Mouse (Mus musculus) urinary bladder, adult 2 months (tissue): ENCODE results near the gene Hist1h2ae. TPM values are rescaled to one million over a fixed set of nuclear protein-coding genes. Genes with fewer than 3 reads are reported as not detected.
"Not testable (repeated sequence)": the region's sequence is repeated elsewhere in the genome, so short reads cannot be mapped to it uniquely, and the experiment has no call there.

Source experiments
- DNase-seq: peaks from one replicate; pipeline ENCODE4 v3.0.0; 2022; ENCODE audit warnings: low spot score
- polyA plus RNA-seq: library from polyadenylated mRNA; depleted of rRNA; stranded (reverse); fragments of >200 nt; gene quantifications from 2 replicates; pipeline ENCODE4 v1.2.3, GENCODE M21; 2012

Hist1h2ae gene
- polyA plus RNA-seq, 1 experiment, result 0.15 TPM

DNA sequence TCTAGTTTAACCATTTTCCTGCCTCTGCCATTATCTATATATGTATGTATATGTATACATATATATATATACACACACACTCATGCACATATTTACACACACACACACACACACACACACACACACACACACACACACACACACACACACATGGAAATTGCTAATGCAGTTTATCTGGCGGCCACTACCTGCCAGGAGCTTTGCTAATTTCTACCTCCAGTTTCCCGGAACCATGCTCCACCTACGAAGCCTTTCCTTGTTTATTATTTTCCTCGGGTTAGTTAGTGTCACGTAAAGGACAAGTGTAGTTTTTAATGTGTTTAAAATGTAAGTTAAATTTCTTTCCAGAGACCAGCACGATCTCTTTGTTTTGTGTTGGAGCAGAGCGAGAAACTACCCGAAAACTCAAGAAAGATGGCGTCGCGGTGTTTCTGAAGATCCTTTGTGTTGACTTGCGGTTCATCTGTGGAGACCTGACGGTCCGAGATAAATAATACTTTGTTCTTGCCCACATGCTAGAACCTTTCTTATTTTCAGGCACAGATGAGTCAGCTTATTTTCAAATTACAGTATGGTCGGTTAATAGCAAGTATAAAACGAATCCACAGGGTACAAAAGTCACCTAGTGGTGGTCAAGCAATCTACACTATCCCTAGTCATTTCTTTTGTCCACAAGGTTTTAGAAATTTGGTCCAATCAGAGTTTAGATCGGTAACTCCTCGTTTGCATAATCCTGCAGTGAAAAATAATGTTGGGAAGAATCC lies 8.1 kb downstream of the Hist1h2ae start:
- no peak for DNase-seq

DNA sequence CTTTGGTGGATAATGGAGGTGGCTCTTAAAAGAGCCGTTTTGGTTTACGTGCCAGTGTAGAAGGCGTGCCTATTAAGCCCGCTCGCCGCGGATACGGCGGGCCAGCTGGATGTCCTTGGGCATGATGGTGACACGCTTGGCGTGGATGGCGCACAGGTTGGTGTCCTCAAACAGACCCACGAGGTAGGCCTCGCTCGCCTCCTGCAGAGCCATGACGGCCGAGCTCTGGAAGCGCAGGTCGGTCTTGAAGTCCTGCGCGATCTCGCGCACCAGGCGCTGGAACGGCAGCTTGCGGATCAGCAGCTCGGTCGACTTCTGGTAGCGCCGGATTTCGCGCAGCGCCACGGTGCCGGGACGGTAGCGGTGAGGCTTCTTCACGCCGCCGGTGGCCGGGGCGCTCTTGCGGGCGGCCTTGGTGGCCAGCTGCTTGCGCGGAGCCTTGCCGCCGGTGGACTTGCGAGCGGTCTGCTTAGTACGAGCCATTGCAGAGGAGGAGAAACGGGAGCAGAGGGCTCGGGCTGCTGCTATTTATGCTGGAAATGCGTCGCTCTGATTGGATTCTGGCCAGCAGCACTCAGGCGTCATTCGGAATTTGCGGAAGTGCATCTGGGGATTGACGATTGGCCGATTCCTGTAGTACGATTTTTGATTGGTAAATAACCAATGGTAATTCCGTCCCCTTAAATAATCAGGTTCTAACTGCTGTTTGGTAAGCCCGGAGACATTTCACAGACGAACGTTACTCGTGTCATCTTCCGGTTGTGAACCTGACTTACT lies 8.9 kb downstream of the Hist1h2ae start, which contains the start of gene Hist1h3e:
Gene Hist1h3e (minus strand): TSS at position 487 of the 777 bp plus-strand sequence.
- DNase-seq, result peak; percentile 90

DNA sequence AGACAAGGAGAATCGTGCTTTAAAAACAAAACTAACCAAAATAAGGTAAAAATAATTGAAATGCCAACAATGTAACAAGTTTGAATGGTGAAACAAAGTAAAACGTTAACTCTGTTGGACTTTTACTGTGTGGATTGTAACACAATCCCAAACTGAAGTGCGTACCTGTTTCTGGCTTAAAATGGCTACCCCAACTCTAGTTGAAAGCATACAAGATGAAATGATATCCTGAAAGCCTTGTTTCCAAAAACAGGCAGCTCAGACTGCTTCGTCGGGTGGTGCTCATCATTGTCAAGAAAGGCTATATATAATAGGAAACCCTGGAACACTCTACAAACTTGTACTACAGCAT lies 9.5 kb downstream of the Hist1h2ae start:
- not testable (repeated sequence) for DNase-seq

DNA sequence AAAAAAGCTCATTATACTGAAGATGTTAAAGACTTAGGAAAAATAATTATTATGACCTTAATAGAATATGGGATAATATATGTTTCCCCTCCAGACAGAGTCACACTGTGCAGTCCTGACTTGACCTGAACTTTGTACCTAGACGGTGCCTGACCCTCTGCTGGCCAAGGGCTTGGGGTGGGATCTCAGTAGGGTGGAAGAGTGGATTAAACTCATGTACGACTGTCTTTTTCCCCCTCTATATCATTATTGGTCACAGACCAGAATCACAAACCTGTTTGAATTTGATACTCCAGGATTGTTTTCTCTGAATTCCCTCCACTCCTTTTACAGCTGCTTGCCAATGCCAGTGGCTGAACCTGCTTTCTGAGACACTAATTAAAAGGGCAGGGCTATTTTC lies 10.3 kb downstream of the Hist1h2ae start:
- not testable (repeated sequence) for DNase-seq

DNA sequence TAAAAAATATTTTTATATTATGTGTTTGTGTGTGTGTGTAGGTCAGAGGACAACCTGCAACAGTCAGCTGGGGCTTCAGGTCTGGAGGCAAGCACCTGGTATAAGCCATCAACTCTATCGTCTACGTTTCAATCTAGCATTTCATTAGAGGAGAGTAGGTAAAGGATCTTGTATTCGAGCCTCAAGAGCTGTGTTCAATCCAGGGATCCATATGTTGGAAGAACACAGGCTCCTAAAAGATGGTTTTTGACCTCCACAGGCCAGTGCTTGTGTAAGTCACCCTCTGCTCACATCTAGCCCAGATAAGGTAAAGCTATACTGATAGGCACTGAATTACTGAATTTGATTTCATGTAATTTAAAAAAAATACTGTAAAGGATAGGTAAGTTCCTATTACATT lies 14.1 kb downstream of the Hist1h2ae start:
- DNase-seq, result no peak

DNA sequence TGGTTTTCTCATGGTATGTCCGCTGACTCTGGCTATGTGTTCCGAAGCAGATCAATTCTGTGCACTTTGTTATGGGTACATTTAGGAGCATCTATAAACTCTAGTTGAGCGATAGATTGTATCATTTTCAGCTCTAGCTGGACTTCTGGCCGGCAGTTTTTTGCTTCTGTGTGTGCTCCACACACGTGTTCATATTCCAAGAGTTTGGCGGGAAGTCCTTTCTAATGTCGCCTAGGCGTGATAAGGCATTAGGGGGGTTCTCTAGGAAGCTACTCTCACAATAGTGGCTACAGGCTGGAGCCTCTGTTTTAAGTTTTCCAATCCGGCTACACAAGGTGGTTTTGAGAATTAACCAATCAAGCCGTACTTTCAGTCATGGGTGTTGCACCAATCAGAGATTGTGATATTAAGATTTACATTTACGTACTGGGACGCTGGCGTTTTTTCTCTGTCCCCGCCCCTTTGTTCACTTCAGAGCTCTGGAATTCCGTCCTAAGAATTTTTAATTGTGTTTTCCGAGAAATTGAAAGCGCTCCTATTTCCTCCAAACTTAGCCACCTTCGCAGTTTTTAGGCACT lies 15.1 kb downstream of the Hist1h2ae start:
- peak; percentile 30 for DNase-seq

DNA sequence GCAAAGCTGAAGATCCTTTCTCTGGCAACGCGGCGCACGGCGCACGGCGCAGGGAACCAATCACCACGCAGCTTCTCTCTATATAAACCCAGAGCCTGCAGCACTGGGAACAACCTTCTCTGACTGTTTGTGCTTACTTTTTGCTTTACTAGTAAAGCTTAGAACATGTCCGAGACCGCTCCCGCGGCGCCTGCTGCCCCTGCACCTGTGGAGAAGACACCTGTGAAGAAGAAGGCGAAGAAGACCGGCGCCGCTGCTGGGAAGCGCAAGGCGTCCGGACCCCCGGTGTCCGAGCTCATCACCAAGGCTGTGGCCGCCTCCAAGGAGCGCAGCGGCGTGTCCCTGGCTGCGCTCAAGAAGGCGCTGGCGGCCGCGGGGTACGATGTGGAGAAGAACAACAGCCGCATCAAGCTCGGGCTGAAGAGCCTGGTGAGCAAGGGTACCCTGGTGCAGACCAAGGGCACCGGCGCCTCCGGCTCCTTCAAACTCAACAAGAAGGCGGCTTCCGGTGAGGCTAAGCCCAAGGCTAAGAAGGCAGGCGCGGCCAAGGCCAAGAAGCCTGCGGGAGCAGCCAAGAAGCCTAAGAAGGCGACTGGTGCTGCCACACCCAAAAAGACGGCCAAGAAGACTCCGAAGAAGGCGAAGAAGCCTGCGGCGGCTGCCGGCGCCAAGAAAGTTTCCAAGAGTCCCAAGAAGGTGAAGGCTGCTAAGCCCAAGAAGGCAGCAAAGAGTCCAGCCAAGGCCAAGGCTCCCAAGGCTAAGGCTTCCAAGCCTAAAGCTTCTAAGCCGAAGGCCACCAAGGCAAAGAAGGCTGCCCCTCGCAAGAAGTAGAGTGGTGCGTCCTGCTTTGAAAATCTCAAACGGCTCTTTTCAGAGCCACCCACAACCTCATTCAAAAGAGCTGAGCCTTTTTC lies 15.8 kb downstream of the Hist1h2ae start:
- peak; percentile 59 for DNase-seq

DNA sequence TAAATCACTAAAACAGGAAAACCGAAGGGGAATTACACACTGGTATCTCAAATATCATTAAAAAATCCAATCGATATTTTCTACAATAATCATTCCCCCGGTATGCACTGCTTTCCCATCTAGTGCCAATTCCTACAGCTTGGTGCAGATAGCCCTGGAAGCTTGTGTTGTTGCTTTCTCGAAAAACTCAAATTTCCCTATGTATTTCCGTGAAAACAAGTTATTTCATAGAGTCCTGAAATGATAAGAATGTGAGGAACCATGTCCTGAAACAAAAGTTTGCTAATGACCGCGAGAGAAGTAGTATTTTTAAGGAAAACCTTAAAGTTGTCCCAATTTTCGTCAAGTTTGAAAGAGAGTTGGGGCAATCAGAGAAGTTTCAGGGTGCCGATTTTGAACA lies 16.6 kb downstream of the Hist1h2ae start:
- no peak for DNase-seq

DNA sequence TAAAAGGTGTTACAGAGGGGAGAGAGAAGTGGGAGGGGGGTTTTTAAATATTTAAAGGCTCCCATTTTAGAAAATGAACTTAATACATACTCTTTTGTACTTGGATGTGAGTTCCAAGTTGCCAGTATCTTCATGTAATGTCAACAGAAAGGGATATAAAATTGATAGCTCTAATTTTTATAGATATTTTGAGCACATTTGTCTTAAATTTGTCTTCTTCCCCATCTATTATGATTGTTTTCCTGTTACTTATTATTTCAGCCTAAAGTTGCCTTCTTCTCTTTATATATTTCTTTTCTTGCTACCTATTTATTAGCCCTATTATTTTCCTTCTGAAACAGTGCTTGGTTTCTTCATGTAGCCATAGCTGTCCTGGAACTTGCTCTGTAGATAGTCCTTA lies 18.1 kb downstream of the Hist1h2ae start, which contains the start of gene Hist1h1d:
Gene Hist1h1d (plus strand): TSS at position 301 of the 400 bp plus-strand sequence.
- no peak for DNase-seq

DNA sequence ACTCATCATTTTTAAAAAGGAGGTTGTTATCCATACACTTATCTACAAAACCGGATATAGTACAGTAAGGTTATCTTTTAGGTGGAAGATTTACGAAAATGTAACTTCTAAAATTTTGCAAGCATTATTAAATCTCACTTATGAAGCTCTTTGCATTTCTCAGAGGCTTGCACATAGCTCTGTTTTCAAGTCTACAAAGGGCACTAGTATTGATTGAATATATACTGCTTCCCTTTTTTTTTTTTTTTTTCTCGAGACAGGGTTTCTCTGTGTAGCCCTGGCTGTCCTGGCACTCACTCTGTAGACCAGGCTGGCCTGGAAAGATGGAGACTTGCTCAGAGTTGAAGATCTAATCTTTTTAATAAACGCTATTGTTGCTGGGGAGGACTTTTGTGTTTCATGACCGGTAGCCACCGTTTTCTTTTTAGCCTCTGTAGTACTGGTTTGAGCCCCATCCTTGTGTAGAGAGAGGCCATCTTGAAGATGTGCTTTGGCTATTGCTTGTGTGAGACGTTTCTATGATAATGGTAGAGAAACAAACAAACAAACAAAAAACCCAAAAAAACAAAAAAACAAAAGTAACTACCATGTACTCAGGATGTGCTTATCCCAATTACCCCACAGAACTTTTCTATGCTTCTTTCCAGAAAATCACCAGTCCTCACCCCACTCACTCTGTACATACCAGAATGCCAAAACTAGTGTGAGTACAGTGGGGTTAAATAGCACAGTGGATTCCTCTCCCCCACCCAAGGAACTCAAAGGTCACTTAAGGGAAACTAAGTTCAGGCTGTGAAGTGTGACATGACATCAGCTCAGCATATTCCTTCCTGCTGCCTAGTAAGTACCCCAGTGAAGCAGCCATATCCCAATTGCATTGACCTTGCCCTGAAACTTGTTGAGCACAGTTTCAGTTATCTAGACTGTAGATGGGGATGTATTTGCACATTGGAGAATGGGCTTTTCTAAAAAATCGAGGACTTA lies 18.8 kb downstream of the Hist1h2ae start:
- DNase-seq, result no peak

DNA sequence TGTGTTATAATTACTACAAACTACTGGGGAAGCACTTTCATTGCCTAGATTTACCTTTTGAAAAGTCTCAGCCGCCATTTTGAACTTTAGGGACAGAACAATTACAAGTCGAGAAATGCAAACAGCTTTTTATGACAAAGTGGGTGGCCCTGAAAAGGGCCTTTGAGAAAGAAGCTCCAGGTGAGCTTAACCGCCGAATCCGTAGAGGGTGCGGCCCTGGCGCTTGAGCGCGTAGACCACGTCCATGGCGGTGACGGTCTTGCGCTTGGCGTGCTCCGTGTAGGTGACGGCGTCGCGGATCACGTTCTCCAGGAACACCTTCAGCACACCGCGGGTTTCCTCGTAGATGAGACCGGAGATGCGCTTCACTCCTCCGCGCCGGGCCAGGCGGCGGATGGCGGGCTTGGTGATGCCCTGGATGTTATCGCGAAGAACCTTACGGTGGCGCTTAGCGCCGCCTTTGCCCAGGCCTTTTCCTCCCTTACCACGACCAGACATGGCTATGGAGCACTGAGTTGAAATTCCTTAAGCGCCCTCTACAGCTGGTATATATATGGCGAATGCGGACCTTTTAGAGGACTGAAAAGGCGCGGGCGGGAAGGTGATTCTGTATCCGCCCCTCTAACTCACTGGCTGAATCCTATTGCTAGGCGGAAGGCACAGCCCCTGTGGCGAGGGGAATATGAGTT lies 19.7 kb downstream of the Hist1h2ae start, which contains the start of gene Hist1h4f:
Gene Hist1h4f (minus strand): TSS at position 503 of the 689 bp plus-strand sequence.
- peak; percentile 67 for DNase-seq

DNA sequence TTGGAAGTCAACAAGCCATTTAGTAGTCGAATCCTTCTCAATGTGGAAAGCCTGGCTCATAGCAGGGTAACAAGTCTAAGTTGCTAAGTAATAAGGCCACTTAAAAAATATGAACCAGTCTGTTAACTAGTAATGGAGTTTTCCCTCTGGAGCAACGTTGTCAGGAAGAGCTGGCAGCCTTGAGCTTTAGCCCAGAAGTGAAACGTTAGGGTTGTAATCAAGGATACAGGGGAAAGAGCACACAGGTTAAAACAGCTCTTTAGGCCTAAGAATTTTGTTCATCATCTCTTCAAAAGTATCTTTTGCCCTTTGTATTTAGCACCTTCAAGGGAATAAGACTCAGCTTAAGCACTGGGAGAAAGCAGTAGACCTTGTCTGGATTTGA lies 20.3 kb downstream of the Hist1h2ae start:
- DNase-seq, result no peak

DNA sequence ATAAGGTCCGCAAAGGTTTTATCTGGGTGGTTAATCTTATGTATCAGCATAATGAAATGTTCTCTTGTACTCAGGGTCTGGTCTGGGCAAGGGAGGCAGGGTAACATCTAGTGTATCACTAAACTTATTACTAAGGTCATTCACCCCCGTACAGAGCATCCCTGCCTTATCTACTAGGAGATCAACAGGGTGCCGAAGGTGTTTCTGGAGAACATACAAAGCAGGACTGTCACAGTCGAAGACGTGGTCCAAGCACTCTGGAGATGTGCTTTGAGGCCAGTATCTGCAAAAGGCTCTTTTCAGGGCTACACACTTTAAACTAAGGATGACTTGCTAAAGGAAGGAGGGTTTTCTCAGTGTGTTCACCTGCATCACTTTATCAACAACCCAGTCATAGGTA lies 24.3 kb downstream of the Hist1h2ae start:
- no peak for DNase-seq

DNA sequence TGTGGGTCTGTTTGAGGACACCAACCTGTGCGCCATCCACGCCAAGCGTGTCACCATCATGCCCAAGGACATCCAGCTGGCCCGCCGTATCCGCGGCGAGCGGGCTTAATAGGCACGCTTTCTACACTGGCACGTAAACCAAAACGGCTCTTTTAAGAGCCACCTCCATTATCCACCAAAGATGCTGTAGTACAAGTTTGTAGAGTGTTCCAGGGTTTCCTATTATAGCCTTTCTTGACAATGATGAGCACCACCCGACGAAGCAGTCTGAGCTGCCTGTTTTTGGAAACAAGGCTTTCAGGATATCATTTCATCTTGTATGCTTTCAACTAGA lies 26.3 kb downstream of the Hist1h2ae start:
- DNase-seq, result not testable (repeated sequence)

DNA sequence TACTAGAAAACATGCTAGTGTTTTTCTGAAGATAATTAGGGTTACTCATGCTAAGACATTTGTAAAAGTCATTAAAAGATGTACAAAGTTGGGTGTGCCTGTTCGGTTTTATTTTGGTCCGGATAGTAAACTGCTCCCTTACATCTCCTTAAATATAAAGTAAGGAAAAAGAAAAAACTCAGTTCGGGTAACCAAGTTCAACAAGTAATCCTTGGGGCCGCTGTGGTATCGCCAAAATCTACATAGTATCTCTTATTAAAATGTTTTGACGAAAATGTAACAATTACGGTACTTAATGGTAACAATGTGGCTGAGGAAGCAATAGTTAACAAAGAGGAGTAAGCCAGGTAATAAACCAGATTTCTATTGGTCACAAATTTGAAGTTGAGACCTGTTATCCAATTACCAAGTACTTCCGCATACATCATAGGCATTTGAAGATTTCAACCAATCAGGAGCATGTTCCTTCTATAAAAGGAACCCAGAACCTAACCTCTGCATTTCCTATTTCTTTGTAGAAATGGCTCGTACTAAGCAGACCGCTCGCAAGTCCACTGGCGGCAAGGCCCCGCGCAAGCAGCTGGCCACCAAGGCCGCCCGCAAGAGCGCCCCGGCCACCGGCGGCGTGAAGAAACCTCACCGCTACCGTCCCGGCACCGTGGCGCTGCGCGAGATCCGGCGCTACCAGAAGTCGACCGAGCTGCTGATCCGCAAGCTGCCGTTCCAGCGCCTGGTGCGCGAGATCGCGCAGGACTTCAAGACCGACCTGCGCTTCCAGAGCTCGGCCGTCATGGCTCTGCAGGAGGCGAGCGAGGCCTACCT lies 26.8 kb downstream of the Hist1h2ae start, which contains the start of gene Hist1h3f:
Gene Hist1h3f (plus strand): TSS at position 88 of the 822 bp plus-strand sequence.
- peak; percentile 65 for DNase-seq

DNA sequence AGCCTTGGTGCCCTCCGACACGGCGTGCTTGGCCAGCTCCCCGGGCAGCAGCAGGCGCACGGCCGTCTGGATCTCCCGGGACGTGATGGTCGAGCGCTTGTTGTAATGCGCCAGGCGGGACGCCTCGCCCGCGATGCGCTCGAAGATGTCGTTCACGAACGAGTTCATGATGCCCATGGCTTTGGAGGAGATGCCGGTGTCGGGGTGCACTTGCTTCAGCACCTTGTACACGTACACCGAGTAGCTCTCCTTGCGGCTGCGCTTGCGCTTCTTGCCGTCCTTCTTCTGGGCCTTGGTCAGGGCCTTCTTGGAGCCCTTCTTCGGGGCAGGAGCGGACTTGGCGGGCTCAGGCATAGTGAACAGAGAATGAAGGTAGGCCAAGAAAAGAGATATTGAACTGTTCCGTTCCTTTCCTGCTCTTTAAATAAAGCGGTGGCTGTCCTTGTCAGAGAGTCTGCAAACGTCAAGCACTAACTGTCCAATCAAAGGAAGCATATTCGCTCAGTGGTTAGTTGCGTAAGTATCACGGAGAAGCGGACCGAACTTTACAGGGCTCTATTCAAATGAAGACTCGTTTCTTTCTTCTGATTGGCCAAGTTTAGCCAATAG lies 27.9 kb downstream of the Hist1h2ae start, which contains the start of gene Hist1h2bh:
Gene Hist1h2bh (minus strand): TSS at position 394 of the 609 bp plus-strand sequence.
- peak; percentile 55 for DNase-seq

DNA sequence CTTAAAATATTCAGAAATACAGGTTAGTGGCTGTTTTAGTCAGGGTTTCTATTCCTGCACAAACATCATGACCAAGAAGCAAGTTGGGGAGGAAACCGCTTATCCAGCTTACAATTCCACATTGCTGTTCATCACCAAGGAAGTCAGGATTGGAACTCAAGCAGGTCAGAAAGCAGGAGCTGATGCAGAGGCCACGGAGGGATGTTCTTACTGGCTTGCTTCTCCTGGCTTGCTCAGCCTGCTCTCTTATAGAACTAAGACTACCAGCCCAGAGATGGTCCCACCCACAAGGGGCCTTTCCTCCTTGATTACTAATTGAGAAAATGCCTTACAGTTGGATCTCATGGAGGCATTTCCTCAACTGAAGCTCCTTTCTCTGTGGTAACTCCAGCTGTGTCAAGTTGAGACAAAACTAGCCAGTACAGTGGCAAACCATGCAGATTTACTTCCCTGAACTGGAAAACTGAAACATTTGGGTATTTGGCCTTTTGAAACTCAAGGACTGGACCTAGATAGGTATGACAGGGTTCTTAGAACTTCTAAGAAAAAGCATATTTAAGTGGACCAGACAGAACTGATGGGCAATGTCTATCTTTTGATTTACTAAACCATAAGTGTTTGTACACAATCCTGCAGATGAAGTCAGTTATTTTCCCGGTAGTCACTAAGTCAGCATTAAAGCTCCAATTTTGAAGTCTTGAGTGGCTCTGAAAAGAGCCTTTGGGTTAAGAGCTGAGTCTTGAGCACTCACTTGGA lies 28.6 kb downstream of the Hist1h2ae start:
- DNase-seq, result not testable (repeated sequence)
